Mouse (Mus musculus) heart, adult 8-10 months (tissue): ENCODE results near the gene Fign. TPM values are rescaled to one million over a fixed set of nuclear protein-coding genes. Genes with fewer than 3 reads are reported as not detected.
A peak's percentile ranks its signal among the peaks of the same experiment; 100 is the strongest.

Experiments used
- DNase-seq: peaks from one replicate; pipeline ENCODE4 v3.0.0; 2022; ENCODE audit warnings: low spot score
- total RNA-seq, 4 experiments: library from RNA; stranded (reverse); gene quantifications; 2 replicates each; pipeline ENCODE4 v1.2.4; 2022

Gene Fign
- total RNA-seq = 10 to 100 TPM; 10.5 to 17.1 (median 14.3) TPM

DNA sequence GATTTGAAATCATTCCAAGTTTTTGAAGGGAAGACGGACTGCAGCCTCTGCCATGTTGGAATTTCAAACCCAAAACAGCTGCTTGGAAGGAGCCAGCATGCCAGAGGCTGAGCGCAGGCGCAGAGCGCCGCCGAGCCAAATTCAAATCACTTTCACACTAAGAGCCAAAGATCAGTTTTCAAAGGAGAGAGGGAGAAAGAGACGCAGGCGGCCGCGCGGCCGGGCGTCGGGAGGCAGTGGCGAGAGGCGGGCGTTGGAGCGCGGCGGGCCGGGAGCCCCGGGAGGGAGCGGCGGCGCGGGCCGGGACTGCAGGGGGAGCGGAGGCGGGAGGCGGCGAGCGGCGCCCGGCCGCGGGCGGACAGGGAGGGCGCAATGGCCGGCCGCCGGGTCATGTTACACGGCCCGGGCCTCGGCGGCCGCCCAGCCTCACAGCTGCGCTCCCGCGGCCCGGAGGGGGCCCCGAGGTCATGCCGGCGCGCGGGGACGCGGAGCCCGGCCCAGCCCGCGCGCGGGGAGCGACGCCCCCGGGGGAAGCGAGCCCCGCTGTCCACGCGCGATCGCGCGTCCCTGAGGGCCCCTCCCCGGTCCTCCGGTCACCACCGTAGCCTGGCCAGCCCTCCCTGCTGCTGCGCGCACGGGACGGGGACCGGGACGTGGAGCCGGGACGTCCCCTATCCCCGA, at the start of gene Fign:
Gene Fign, minus strand, starts transcription at position 102 of the 681 bp plus-strand sequence.
- peak; percentile 73 for DNase-seq

DNA sequence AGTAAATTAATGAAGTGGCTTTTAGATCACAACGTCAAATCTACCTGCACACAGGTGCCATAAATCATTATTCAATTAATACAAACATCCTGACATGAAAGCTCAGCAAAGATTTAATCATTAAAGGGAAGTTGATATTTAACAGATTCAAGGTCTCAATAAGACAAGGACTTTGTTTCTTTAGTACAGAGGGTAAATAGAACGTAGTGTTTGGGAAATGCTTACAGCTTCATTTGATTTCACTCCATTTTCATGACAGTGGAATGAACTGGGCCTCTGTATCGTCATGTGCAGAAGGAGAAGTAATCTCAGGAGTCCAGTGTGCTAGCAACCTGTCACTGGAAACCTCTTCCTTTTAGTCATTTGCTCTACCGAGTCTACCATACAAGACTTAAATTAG, 35.8 kb upstream of the Fign start:
- DNase-seq = no peak

DNA sequence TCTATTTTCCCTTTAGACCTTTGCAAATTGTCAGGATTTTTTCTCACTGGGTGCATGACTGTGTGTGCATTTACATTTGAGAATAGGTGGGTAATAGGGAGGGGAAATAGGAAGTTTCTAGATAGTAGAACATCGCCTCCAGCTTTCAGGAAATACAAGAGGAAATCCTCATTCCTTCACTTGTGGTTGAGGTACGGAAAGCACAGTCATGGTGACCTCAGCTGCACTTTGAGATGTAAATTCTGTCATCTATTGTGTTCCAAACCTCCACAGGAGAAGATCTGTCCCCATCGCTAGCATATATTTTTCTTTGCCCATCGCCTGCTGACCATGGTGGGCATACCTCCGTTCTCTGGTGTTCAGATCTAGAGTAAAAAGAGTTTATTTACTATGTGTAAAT, 22.7 kb upstream of the Fign start:
- no peak for DNase-seq

DNA sequence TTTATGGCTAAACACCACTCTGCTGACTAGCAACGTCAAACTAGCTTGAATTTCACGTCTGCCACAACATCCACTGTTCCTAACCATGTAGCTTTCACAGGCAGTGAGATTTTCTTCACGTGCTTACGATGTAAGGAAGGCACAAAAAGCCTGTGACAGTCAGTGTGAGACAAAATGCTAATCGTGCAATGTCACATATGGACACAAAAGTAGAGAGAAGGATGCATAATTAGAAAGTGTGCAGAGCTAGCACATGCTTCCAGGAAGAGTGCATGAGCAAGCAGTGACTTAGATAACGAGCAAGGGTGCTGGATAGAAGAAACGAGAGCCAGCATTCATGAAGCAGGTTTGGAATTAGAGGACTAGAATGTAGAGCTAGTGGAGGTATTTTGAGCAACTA, 18.8 kb upstream of the Fign start:
- DNase-seq = no peak

DNA sequence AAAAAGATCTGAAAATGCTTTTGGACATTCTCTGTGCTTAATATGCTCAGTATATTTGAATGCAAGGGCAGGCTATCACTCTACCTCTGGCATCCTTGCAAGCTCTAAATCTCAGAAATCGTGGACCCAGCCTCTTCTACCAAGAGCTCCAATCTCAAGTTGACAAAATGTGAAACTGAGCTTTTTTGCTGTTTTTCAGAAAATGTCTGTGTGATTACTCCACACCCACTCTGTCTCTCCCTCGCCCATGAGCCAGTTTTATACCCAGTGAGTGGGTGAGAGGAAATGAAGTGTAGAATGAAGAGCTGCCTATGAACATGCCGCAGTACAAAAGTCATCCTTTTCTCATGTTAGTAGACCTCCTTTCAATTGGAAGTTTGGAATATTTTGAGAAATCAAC, 13.3 kb upstream of the Fign start:
- no peak for DNase-seq

DNA sequence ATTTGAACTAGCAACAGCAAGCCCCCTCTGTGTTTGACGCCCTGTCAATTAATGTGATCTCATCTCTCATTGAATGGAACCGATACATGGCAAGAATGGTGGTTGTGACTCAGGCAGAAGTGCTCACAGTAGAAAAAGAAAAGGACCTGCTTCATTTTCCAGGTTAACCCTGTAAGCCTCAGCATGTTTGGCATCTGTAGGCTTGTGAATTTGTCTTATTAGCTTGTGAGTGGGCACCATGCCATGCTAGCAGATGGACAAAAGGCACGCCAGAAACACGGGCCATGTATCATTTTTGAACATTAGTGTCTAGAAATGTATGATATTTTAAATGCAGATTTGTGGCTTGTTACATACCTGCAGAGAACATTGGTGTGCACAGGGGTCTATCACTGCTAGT, 12.0 kb upstream of the Fign start:
- no peak for DNase-seq

DNA sequence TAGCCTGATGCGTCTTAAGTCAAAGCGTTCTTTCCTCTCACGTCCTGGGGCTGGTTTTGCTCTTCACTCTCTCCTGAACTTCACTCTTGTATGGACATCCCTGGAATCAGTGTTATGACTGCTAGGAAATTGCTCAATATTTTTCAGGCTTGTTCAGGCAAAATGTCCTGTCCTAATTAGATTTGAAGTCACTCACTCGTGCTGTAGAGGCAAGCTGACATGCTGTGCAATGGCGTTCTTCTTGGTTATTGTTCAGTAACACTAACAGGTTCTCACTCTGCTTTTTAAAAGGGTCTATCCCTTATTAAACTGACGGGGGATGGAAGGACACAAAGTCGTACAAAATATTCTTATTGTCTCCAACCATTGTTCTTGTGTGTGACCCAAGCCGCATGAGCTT, 10.2 kb upstream of the Fign start:
- no peak for DNase-seq

DNA sequence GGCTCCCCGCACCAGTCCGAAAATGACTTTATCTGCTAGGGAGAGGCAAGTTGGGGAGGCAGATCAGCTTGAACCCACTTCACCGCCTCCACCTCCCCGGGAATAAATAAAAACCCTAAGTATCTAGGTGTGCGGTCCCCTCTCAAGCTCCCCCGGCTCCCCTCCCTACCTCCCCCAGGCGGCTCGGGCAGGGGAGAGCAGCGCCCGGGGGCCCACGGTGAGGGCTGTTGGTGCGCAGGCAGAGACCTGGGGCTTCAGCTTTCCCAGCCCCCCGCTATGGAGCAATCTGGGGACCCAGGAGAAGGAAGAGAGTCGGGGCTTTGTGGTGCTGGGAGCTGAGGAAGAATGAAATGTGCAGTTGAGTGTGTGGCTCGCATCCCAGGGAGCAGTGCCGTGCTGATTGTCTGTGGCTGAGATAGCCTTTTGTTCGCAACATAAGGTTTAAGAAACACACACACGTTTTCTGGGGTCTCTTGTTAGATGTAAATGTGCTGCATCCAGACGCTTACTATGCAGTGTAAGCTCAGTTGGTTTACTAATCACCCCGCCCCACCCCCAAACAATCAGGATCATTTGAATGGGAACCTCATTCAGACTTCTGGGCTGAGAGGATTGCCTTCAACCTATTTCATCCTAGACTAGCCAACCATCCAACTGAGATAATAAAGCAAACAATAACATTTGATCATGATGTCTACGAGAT, 931 bp upstream of the Fign start:
- DNase-seq = no peak

DNA sequence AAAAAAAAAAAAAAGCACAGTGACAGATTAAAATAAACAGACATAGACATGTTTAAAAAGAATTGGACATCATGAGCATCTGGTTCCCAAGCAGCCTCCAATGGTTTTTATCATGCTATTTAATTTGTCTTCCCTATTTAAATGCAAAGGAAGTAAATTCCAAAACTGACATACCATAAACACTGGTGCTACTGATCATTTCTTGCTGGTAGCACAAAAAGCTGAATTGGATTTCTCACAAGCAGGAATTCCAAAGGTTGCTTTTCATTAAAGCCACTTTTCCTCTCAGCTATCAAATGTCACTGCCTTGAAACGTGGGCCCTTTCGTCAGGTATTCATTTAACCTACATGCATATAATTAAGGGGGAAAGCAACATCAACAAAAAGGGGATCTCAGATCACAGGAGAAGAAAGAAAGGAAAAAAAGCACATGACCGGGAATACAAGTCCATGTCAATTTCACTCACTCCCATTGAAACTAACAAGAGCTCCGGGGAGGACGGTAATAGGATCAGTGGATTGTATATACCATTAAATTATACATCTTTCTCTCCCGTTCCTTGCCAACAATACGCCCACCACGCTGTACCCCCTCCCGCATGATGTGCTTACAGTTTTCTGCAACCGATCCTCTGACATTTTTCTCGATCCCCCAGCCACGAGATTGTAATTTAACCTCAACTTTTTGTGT, 972 bp downstream of the Fign start:
- no peak for DNase-seq

DNA sequence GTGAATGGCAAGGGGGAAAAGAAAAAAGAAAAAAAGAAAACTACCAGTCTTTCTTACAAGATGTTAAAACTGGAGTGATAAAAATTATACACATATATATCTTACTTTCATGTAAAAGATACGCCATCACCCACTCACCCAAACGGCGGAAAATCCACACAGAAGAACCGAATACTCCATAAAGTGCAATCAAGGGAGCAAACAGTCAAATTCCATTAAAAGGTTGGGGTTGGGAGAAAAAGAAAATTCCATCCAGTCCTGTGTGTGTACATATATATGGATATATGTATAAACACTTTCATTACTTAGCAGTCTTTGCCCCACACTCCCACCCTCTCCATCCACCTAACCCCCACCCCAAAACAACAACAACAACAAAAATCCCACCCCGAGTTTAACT, 1.7 kb downstream of the Fign start:
- no peak for DNase-seq

DNA sequence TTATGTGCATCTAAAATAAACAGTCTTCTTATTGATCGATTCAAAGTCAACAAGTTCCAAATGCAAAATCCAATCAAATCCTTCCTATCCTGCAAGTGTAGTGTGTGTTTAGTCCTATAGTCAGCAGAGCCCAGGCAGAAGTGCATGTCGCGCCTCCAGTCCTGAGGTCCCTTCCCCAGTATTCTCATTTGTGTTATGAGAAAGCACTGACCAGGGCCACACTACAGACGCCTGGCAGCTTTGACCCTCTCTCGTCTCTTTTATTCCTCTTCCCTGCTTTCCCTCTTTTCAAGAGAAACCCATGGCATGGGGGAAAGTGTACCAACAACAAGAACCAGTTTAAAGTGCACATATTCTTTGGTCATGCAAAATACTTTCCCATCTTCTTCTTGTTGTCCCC, 2.3 kb downstream of the Fign start:
- no peak for DNase-seq

DNA sequence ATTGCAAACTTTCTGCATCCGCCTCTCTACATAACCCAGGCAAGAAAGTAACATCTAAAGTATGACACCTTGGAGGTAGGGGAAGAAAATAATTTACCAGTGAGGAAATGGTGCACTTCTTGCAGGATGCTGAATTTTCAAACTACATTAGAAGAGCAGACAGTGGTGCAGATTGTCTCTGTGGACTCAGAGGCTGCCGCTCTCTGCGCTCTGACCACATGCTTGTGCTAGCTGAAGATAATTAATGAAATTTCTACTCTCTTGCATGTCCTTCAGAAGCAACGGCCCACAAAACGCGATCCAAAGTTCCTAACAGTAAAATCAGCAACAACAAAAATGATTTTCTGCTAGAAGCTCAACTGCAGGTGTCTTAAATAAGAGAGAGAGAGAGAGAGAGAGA, 4.8 kb downstream of the Fign start:
- no peak for DNase-seq

DNA sequence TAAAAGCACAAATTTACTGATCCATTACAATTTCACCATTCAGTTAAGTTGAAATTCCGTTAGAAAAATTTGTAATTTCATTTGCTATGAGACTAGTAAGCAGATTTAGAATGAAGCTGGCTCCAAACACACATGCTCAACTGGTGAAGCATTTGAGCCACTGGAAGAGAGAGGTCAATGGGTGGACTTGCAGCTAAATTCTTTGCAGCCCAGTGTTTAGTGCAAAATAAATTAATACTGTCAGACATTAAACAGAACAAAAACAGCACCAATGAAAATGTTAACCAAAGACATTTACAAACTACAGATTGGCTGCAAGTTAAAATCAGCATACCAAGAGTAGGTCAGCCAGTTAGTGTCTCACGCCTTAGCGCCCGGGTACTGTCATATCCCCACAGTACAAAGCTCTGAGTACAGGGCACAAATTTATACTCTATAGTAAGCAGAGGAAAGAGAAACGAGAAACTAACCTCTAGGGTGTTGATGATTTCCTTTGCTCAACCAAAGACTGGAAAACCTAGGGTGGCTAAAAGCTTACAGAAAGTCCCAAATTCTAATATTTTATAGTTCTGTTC, 13.9 kb downstream of the Fign start:
- no peak for DNase-seq

DNA sequence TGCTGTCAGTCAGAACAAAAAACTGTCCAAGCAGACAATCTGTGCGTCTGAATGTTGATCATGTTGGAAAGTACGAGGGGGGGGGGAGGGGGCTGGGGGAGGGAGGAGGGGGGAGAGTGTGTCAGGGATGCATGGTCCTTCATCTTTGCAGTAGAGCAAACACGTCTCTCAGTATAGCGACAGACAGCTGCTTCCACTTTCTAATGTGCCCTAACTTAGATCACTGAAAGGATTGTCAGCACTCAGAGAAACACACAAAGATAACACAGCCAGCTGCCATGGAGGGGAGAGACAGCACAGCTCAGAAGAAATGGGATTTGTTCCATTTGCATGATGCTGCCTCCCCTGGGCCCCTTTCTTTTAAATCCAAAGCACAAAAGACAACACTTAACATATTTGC, 18.1 kb downstream of the Fign start:
- DNase-seq = no peak

DNA sequence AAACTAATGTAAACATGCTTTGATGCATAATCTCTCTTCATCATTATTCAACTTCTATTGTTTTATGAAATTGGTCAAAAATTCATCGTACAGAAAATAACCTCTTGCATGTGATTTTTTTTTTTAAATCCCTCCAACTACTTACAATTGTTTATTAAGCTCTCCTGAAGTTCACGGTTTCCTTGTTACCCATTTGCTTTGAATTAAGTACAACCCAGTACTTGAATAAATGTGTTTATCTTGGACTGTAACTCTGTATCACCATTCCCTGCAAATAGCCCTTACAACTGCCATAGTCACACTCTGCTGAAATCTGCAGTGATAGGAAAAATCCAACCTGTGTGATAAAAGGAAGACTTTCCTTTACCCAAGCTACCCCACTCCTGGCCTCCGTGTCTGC, 19.3 kb downstream of the Fign start:
- DNase-seq = no peak

DNA sequence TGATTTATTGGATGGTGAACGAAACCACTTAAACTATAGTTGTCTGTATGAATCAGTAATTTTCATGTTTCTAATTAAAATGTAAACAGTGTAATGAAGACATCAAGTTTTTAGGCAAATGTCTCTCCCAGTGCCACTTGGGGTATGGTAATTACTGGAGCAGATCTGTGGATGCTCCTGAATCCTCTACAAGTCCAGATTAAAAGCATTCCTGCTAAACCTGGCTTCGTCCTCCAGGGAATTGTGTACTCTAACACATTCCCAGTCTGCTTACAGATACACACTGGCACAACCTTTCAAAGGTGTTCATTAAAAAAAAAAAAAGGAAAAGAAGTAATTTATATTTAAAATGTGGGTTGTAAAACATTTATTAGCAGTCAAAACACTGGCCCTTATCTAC, 20.0 kb downstream of the Fign start:
- DNase-seq = no peak

DNA sequence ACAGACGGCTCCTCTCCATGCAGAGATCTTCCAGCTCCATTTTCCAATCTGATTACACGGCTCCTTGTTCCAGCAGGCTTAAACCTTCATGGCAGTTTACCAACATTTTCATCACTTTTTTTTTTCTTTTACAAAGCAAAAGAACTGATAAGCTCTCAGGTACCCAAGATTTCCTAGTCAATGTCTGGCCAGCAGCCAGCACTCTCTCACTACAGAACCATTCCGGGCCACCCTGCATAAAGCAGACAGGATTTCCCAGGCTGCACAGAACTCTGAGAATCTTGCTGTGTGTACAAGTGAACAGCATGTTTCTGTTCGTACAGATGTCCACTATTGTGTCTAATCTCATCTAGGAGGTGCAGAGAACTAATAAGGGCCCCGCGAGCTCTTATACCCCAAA, 22.0 kb downstream of the Fign start:
- DNase-seq = no peak

DNA sequence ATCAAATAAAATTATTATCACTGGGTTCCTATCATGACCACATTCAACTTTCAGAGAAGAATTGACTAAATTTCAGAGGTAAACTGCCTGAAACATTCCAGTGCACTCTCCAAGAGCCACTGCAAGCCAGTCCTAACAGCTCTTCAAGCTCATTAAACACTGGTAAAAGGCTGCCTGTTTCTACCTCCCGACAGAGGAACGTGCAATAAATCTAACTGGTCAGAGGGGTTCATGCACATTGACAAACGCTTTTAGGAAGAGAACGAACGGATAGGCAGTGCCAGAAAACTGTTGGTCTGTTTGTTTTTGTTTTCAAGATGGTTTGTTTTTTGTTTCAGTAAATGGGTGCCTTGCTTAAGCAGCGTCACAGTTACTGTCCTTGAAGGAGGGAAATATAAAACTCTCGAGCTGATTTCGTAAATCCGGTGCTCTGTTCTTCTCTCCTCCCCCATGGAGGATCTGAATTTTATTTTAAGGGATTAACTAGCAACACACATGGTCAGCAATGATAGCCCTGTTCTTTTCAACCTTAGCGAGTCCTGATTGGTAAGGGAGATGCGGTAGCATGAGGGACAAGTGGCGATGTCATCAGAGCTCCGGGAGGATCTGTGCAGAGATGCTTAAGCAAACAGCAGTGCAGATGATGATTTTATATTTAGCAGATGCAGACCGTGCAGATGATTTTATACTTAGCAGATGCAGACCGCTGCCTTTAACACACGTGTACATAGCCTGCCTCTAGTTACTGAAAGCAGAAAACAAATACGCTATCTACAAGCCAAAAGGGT, 23.0 kb downstream of the Fign start:
- no peak for DNase-seq

DNA sequence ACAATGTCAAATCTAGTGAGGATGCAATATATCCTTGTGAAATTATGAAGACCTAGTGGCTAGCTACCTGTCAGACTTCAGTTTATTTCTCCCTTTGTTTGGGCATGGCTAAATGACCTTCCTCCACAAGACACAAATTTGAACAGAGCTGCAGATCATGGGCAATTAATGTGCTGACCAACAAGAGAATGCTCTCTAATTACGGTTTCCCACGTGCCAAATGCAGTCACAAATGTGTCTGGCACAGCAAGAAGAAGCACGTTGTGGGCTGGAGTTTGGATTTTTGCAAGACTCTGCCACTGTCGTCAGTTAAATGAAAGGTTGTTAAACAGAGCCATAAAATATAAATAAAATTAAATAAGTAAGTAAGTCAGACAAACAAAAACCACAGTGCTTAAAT, 25.7 kb downstream of the Fign start:
- DNase-seq = no peak

DNA sequence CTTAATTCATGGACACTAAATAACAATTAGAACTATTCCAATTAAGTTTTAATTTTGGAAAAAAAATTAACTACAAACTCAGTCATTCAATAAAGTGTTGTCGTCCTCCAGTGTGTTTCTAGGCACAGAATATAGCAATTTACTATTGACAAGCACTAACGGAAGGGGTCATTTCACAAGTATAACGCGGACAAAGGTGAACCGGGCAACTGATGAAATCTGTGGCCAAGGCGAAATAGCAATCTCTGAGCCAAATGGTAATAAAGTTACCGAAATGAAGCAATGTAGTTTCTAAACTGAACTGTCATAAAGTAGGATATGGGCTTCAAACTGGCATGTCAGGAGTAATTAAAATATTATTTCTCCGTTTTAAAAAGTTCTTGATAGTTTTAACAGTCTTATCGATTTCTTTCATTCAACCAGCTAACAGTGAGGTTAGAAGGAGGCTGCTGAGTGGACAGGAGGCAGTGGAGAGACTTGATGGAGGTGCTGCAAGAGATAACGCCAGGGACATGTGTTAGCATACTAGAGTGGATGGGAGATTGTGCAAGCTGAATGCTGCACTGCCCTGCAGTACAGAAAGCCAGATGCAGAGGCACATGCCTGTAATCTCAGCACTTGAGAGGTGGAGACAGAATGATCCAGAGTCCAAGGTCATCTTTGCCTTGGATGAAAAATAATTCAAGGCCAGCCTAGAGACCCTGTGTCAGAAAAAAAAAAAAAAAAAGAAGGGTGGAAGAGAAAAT, 27.7 kb downstream of the Fign start:
- peak; percentile 35 for DNase-seq

DNA sequence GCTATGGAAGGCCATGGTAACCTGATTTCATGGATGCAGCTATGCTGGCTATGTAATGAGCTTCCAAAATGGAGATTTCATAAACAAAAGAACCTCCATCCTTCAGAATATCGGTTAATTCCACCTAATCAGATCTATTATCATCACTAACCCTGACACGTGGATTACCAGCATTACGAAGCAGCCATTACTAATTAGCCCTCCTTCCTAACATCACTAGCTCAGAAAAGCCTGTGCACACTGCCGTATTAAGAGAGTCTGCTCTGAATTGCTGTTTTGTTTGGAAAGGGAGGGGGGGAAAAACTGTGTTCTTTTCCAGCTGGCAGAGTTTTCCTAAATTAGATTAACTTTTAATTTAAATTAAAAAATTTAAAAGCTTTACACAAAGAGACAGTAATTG, 32.3 kb downstream of the Fign start:
- no peak for DNase-seq
